Mouse (Mus musculus): Measurements from ENCODE around the gene Me3. TPM values are rescaled to one million over a fixed set of nuclear protein-coding genes. Genes with fewer than 3 reads are reported as not detected.

Me3 gene
- polyA plus RNA-seq, 1 experiment from 2014 or later, result 3.2 TPM

- ATAC-seq, result no peak
- Histone ChIP-seq H3K27ac (ENCODE audit: low read length) (no peak overlapping the region), H3K4me2 (replicated peaks; ENCODE audit: low read depth, low read length) (no peak overlapping the region), H3K9ac (replicated peaks; ENCODE audit: low read depth) (no peak overlapping the region), H3K27me3 (replicated peaks; ENCODE audit: insufficient read depth, low read length) (no peaks in the 10 kb centered on the region), H3K4me1 (ENCODE audit: insufficient read depth, low read depth, low read length) (no peaks in the 10 kb centered on the region), H3K9me3 (ENCODE audit: low read length) (no peaks in the 10 kb centered on the region), H3K36me3 (ENCODE audit: insufficient read depth, low read length) (no peaks in the 10 kb centered on the region), H3K4me3 (ENCODE audit: low read depth, low read length) (no peak overlapping the region)
- no peak for TF ChIP-seq CTCF (IDR thresholded peaks at IDR 0.05)
- TF ChIP-seq EP300 (IDR thresholded peaks at IDR 0.05), result no peak
- DNase-seq (ENCODE audit: low spot score), result no peak
- 92% methylated on average over 4 of the region's 6 CpGs for WGBS
These were observed 24.9 kb upstream of the Me3 start for GRCm38 (mm10) chr7:89607329-89607728.

GRCm38 (mm10) chr7:89611236-89611635 lies 21.0 kb upstream of the Me3 start:
- Histone ChIP-seq H3K27me3 (replicated peaks; ENCODE audit: insufficient read depth, low read length) (no peaks in the 10 kb centered on the region), H3K36me3 (ENCODE audit: insufficient read depth, low read length) (no peaks in the 10 kb centered on the region), H3K9me3 (ENCODE audit: low read length) (no peaks in the 10 kb centered on the region), H3K9ac (replicated peaks; ENCODE audit: low read depth) (no peak overlapping the region), H3K4me1 (ENCODE audit: insufficient read depth, low read depth, low read length) (no peaks in the 10 kb centered on the region), H3K4me3 (ENCODE audit: low read depth, low read length) (no peak overlapping the region), H3K4me2 (replicated peaks; ENCODE audit: low read depth, low read length) (no peak overlapping the region), H3K27ac (ENCODE audit: low read length) (no peak overlapping the region)
- whole genome bisulfite sequencing, result 71% methylated on average over 7 of the region's 7 CpGs
- no peak for TF ChIP-seq EP300 (IDR thresholded peaks at IDR 0.05)
- TF ChIP-seq CTCF (IDR thresholded peaks at IDR 0.05), result no peak
- no peak for ATAC-seq
- no peak for DNase-seq (ENCODE audit: low spot score)

- Histone ChIP-seq H3K36me3 (ENCODE audit: insufficient read depth, low read length) (no peaks in the 10 kb centered on the region), H3K4me2 (replicated peaks; ENCODE audit: low read depth, low read length) (no peak overlapping the region), H3K27me3 (replicated peaks; ENCODE audit: insufficient read depth, low read length) (no peaks in the 10 kb centered on the region), H3K4me1 (ENCODE audit: insufficient read depth, low read depth, low read length) (no peaks in the 10 kb centered on the region), H3K4me3 (ENCODE audit: low read depth, low read length) (no peak overlapping the region), H3K9ac (replicated peaks; ENCODE audit: low read depth) (no peak overlapping the region), H3K27ac (ENCODE audit: low read length) (no peak overlapping the region), H3K9me3 (ENCODE audit: low read length) (no peaks in the 10 kb centered on the region)
- ATAC-seq (no peak), DNase-seq (ENCODE audit: low spot score) (no peak)
- WGBS, result 82% methylated on average over 6 of the region's 6 CpGs
- TF ChIP-seq CTCF (IDR thresholded peaks at IDR 0.05), result no peak
- TF ChIP-seq EP300 (IDR thresholded peaks at IDR 0.05), result no peak
These were observed 16.0 kb upstream of the Me3 start for GRCm38 (mm10) chr7:89616235-89616634.

GRCm38 (mm10) chr7:89623331-89623730 lies 8.9 kb upstream of the Me3 start:
- Histone ChIP-seq H3K9ac (replicated peaks; ENCODE audit: low read depth) (no peak overlapping the region), H3K9me3 (ENCODE audit: low read length) (no peaks in the 10 kb centered on the region), H3K27ac (ENCODE audit: low read length) (no peak overlapping the region), H3K36me3 (ENCODE audit: insufficient read depth, low read length) (no peaks in the 10 kb centered on the region), H3K4me1 (ENCODE audit: insufficient read depth, low read depth, low read length) (no peaks in the 10 kb centered on the region), H3K27me3 (replicated peaks; ENCODE audit: insufficient read depth, low read length) (no peaks in the 10 kb centered on the region), H3K4me3 (ENCODE audit: low read depth, low read length) (no peak overlapping the region), H3K4me2 (replicated peaks; ENCODE audit: low read depth, low read length) (no peak overlapping the region)
- ATAC-seq, result no peak
- 82% methylated on average over 4 of the region's 4 CpGs for WGBS
- no peak for DNase-seq (ENCODE audit: low spot score)
- TF ChIP-seq CTCF (IDR thresholded peaks at IDR 0.05) (no peak), EP300 (IDR thresholded peaks at IDR 0.05) (no peak)

GRCm38 (mm10) chr7:89627393-89627792 lies 4.8 kb upstream of the Me3 start:
- Histone ChIP-seq H3K4me1 (ENCODE audit: insufficient read depth, low read depth, low read length) (no peaks in the 10 kb centered on the region), H3K27me3 (replicated peaks; ENCODE audit: insufficient read depth, low read length) (no peaks in the 10 kb centered on the region), H3K9me3 (ENCODE audit: low read length) (no peaks in the 10 kb centered on the region), H3K27ac (ENCODE audit: low read length) (no peak overlapping the region), H3K4me3 (ENCODE audit: low read depth, low read length) (no peak overlapping the region), H3K36me3 (ENCODE audit: insufficient read depth, low read length) (no peaks in the 10 kb centered on the region), H3K9ac (replicated peaks; ENCODE audit: low read depth) (no peak overlapping the region), H3K4me2 (replicated peaks; ENCODE audit: low read depth, low read length) (no peak overlapping the region)
- TF ChIP-seq CTCF (IDR thresholded peaks at IDR 0.05), result no peak
- TF ChIP-seq EP300 (IDR thresholded peaks at IDR 0.05), result no peak
- ATAC-seq (no peak), DNase-seq (ENCODE audit: low spot score) (no peak)

GRCm38 (mm10) chr7:89628006-89628405 lies 4.2 kb upstream of the Me3 start:
- 27% methylated on average over 2 of the region's 2 CpGs for WGBS
- Histone ChIP-seq H3K27ac (ENCODE audit: low read length) (no peak overlapping the region), H3K9ac (replicated peaks; ENCODE audit: low read depth) (no peak overlapping the region), H3K4me2 (replicated peaks; ENCODE audit: low read depth, low read length) (no peak overlapping the region), H3K36me3 (ENCODE audit: insufficient read depth, low read length) (no peaks in the 10 kb centered on the region), H3K9me3 (ENCODE audit: low read length) (no peaks in the 10 kb centered on the region), H3K4me1 (ENCODE audit: insufficient read depth, low read depth, low read length) (no peaks in the 10 kb centered on the region), H3K4me3 (ENCODE audit: low read depth, low read length) (no peak overlapping the region), H3K27me3 (replicated peaks; ENCODE audit: insufficient read depth, low read length) (no peaks in the 10 kb centered on the region)
- no peak for ATAC-seq
- DNase-seq (ENCODE audit: low spot score), result no peak
- no peak for TF ChIP-seq CTCF (IDR thresholded peaks at IDR 0.05)
- no peak for TF ChIP-seq EP300 (IDR thresholded peaks at IDR 0.05)

GRCm38 (mm10) chr7:89629006-89629405 lies 3.2 kb upstream of the Me3 start:
- Histone ChIP-seq H3K4me2 (replicated peaks; ENCODE audit: low read depth, low read length) (no peak overlapping the region), H3K36me3 (ENCODE audit: insufficient read depth, low read length) (no peaks in the 10 kb centered on the region), H3K27me3 (replicated peaks; ENCODE audit: insufficient read depth, low read length) (no peaks in the 10 kb centered on the region), H3K4me1 (ENCODE audit: insufficient read depth, low read depth, low read length) (no peaks in the 10 kb centered on the region), H3K4me3 (ENCODE audit: low read depth, low read length) (no peak overlapping the region), H3K9ac (replicated peaks; ENCODE audit: low read depth) (no peak overlapping the region), H3K9me3 (ENCODE audit: low read length) (no peaks in the 10 kb centered on the region), H3K27ac (ENCODE audit: low read length) (no peak overlapping the region)
- ATAC-seq (no peak), DNase-seq (ENCODE audit: low spot score) (no peak)
- TF ChIP-seq EP300 (IDR thresholded peaks at IDR 0.05) (no peak), CTCF (IDR thresholded peaks at IDR 0.05) (no peak)
- WGBS, result 75% methylated on average over 4 of the region's 4 CpGs

All from lung, postnatal 0 days (tissue).